Mouse (Mus musculus): ENCODE data around the gene Ebf1. TPM values are rescaled to one million over a fixed set of nuclear protein-coding genes. Genes with fewer than 3 reads are reported as not detected.

Gene Ebf1
- total and polyA plus RNA-seq, 2 experiments from 2014 or later = 8.1 to 10.4 TPM

- no peak for TF ChIP-seq CTCF (IDR thresholded peaks at IDR 0.05; ENCODE audit: low read depth)
- no peak for TF ChIP-seq EP300 (IDR thresholded peaks at IDR 0.05; ENCODE audit: low read depth)
- no peaks in the 10 kb centered on the region for H3K4me1 ChIP-seq (ENCODE audit: control insufficient read depth, insufficient read depth)
- no peaks in the 10 kb centered on the region for H3K9me3 ChIP-seq (replicated peaks; ENCODE audit: control insufficient read depth, low read length)
- H3K9ac ChIP-seq (replicated peaks; ENCODE audit: low read depth, low read length) = no peak overlapping the region
- 53% methylated on average over 9 of the region's 9 CpGs for WGBS
- DNase-seq (ENCODE audit: low spot score) (no peak), ATAC-seq (ENCODE audit: insufficient read depth, low read depth) (no peak)
- no peak overlapping the region for H3K27ac ChIP-seq (ENCODE audit: low read depth)
- no peaks in the 10 kb centered on the region for H3K36me3 ChIP-seq (replicated peaks; ENCODE audit: control insufficient read depth, insufficient read depth, low read length)
- no peak overlapping the region for H3K4me3 ChIP-seq (ENCODE audit: low read depth, low read length)
- H3K27me3 ChIP-seq (ENCODE audit: control insufficient read depth, insufficient read depth, low read length) = no peaks in the 10 kb centered on the region
- no peak overlapping the region for H3K4me2 ChIP-seq (ENCODE audit: low read depth, low read length)
Measured at GRCm38 (mm10) chr11:45003716-45004437, 386.8 kb downstream of the Ebf1 start.

DNA sequence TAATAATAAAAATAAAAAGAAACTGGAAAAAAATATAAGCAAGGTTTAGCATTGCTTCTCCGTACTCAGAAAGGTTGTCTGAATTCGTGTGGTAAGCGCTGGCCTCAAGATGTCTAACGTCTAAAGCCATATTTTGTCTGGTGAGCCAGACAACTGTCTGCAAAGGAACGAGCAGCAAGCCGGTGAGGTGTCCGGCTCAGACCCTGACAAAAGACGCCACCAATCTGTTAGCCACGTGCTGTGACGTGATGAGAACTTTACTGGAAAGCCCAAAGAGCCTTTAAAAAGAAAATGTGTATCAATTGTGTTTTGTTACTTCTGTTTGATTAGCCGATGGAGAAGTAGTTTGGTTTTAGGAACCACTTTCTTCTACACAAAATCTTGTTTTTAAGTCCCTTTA lies 390.2 kb downstream of the Ebf1 start:
- 84% methylated on average over 11 of the region's 11 CpGs for WGBS

GRCm38 (mm10) chr11:45008078-45008477 lies 391.0 kb downstream of the Ebf1 start:
- H3K36me3 ChIP-seq (replicated peaks; ENCODE audit: control insufficient read depth, insufficient read depth, low read length) = no peaks in the 10 kb centered on the region
- TF ChIP-seq EP300 (IDR thresholded peaks at IDR 0.05; ENCODE audit: low read depth) (no peak), CTCF (IDR thresholded peaks at IDR 0.05; ENCODE audit: low read depth) (peak; percentile 89)
- no peaks in the 10 kb centered on the region for H3K27me3 ChIP-seq (ENCODE audit: control insufficient read depth, insufficient read depth, low read length)
- H3K4me3 ChIP-seq (ENCODE audit: low read depth, low read length) = 0 out of 2 replicates have a peak overlapping the region, but pooled peaks have one; percentile 22
- no peak overlapping the region for H3K9ac ChIP-seq (replicated peaks; ENCODE audit: low read depth, low read length)
- ATAC-seq (ENCODE audit: insufficient read depth, low read depth) (no peak), DNase-seq (ENCODE audit: low spot score) (peak; percentile 45)
- 2% methylated on average over 7 of the region's 7 CpGs for WGBS
- H3K4me1 ChIP-seq (ENCODE audit: control insufficient read depth, insufficient read depth) = no peaks in the 10 kb centered on the region
- H3K4me2 ChIP-seq (ENCODE audit: low read depth, low read length) = peak overlapping the region; percentile 56
- H3K9me3 ChIP-seq (replicated peaks; ENCODE audit: control insufficient read depth, low read length) = no peaks in the 10 kb centered on the region
- no peak overlapping the region for H3K27ac ChIP-seq (ENCODE audit: low read depth)

More for the DNA sequence above, 390.2 kb downstream of the Ebf1 start:
- Histone ChIP-seq H3K9me3 (replicated peaks; ENCODE audit: control insufficient read depth, low read length) (no peaks in the 10 kb centered on the region), H3K4me1 (ENCODE audit: control insufficient read depth, insufficient read depth) (no peaks in the 10 kb centered on the region), H3K4me2 (ENCODE audit: low read depth, low read length) (no peak overlapping the region), H3K36me3 (replicated peaks; ENCODE audit: control insufficient read depth, insufficient read depth, low read length) (no peaks in the 10 kb centered on the region), H3K27me3 (ENCODE audit: control insufficient read depth, insufficient read depth, low read length) (no peaks in the 10 kb centered on the region), H3K27ac (ENCODE audit: low read depth) (no peak overlapping the region), H3K9ac (replicated peaks; ENCODE audit: low read depth, low read length) (no peak overlapping the region), H3K4me3 (ENCODE audit: low read depth, low read length) (no peak overlapping the region)
- TF ChIP-seq EP300 (IDR thresholded peaks at IDR 0.05; ENCODE audit: low read depth) (no peak), CTCF (IDR thresholded peaks at IDR 0.05; ENCODE audit: low read depth) (no peak)
- ATAC-seq (ENCODE audit: insufficient read depth, low read depth) = no peak
- DNase-seq (ENCODE audit: low spot score) = no peak

DNA sequence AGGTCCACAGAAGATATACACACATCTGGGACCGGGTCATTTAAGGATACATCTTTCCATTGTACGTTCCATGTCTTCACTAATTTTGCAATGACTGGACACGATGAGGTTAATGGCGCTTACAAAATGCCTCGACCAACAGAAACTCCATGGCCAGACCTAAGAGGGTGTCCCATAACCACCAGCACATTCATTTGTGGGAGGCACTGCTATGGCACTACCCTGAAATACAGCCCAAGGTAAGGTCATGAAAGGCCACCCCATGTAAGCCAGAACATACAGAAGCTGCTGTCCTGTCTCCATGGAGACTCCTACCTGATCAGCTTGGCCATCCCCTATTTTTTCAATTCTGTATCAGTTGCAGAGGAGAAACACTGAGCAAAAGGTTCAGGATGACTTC lies 391.6 kb downstream of the Ebf1 start:
- Histone ChIP-seq H3K4me1 (ENCODE audit: control insufficient read depth, insufficient read depth) (no peaks in the 10 kb centered on the region), H3K36me3 (replicated peaks; ENCODE audit: control insufficient read depth, insufficient read depth, low read length) (no peaks in the 10 kb centered on the region), H3K4me2 (ENCODE audit: low read depth, low read length) (no peak overlapping the region), H3K27ac (ENCODE audit: low read depth) (no peak overlapping the region), H3K9ac (replicated peaks; ENCODE audit: low read depth, low read length) (no peak overlapping the region), H3K4me3 (ENCODE audit: low read depth, low read length) (no peak overlapping the region), H3K27me3 (ENCODE audit: control insufficient read depth, insufficient read depth, low read length) (no peaks in the 10 kb centered on the region), H3K9me3 (replicated peaks; ENCODE audit: control insufficient read depth, low read length) (0 out of 2 replicates have a peak, but pooled peaks cover 5% of the 10 kb centered on the region)
- ATAC-seq (ENCODE audit: insufficient read depth, low read depth) = no peak
- TF ChIP-seq CTCF (IDR thresholded peaks at IDR 0.05; ENCODE audit: low read depth) = no peak
- TF ChIP-seq EP300 (IDR thresholded peaks at IDR 0.05; ENCODE audit: low read depth) = no peak
- no peak for DNase-seq (ENCODE audit: low spot score)
- 82% methylated on average over 5 of the region's 5 CpGs for WGBS

GRCm38 (mm10) chr11:45012081-45012480 lies 395.0 kb downstream of the Ebf1 start:
- DNase-seq (ENCODE audit: low spot score) (no peak), ATAC-seq (ENCODE audit: insufficient read depth, low read depth) (no peak)
- Histone ChIP-seq H3K27ac (ENCODE audit: low read depth) (no peak overlapping the region), H3K27me3 (ENCODE audit: control insufficient read depth, insufficient read depth, low read length) (no peaks in the 10 kb centered on the region), H3K4me1 (ENCODE audit: control insufficient read depth, insufficient read depth) (no peaks in the 10 kb centered on the region), H3K36me3 (replicated peaks; ENCODE audit: control insufficient read depth, insufficient read depth, low read length) (no peaks in the 10 kb centered on the region), H3K4me3 (ENCODE audit: low read depth, low read length) (no peak overlapping the region), H3K4me2 (ENCODE audit: low read depth, low read length) (no peak overlapping the region), H3K9ac (replicated peaks; ENCODE audit: low read depth, low read length) (no peak overlapping the region), H3K9me3 (replicated peaks; ENCODE audit: control insufficient read depth, low read length) (0 out of 2 replicates have a peak, but pooled peaks cover 6% of the 10 kb centered on the region)
- 78% methylated on average over 1 of the region's 1 CpGs for WGBS
- TF ChIP-seq EP300 (IDR thresholded peaks at IDR 0.05; ENCODE audit: low read depth) (no peak), CTCF (IDR thresholded peaks at IDR 0.05; ENCODE audit: low read depth) (no peak)

GRCm38 (mm10) chr11:45017493-45017892 lies 400.4 kb downstream of the Ebf1 start:
- Histone ChIP-seq H3K36me3 (replicated peaks; ENCODE audit: control insufficient read depth, insufficient read depth, low read length) (no peaks in the 10 kb centered on the region), H3K27ac (ENCODE audit: low read depth) (no peak overlapping the region), H3K9ac (replicated peaks; ENCODE audit: low read depth, low read length) (no peak overlapping the region), H3K4me3 (ENCODE audit: low read depth, low read length) (no peak overlapping the region), H3K27me3 (ENCODE audit: control insufficient read depth, insufficient read depth, low read length) (no peaks in the 10 kb centered on the region), H3K9me3 (replicated peaks; ENCODE audit: control insufficient read depth, low read length) (0 out of 2 replicates have a peak, but pooled peaks cover 6% of the 10 kb centered on the region), H3K4me2 (ENCODE audit: low read depth, low read length) (no peak overlapping the region), H3K4me1 (ENCODE audit: control insufficient read depth, insufficient read depth) (no peaks in the 10 kb centered on the region)
- WGBS = 57% methylated on average over 3 of the region's 3 CpGs
- TF ChIP-seq CTCF (IDR thresholded peaks at IDR 0.05; ENCODE audit: low read depth) = no peak
- TF ChIP-seq EP300 (IDR thresholded peaks at IDR 0.05; ENCODE audit: low read depth) = no peak
- no peak for ATAC-seq (ENCODE audit: insufficient read depth, low read depth)
- no peak for DNase-seq (ENCODE audit: low spot score)
